Mouse (Mus musculus): ENCODE data around the gene Tppp3. TPM values are rescaled to one million over a fixed set of nuclear protein-coding genes. Genes with fewer than 3 reads are reported as not detected.
A peak's percentile ranks its signal among the peaks of the same experiment; 100 is the strongest.

Tppp3 gene
- total and polyA plus RNA-seq, 2 experiments = 0.65 to 0.80 TPM

DNA sequence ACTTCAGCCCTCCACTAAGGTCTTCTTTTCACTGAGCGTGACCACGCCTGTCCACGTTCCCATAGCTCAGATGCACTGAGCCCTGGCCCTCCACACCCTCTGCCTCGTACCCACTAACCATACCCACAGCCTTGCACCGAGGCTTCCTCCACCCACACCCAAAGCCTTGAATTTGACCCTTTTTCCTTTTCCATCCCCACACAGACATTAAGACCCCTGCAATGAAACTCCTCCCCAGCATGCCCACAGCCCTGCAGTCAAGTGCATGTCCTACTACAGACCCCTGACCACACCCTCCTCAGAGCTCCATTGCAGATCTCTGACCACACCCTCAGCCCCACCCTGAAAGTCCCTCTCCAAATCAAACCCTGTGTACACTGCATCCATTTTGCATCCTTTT is 1.5 kb downstream of the Tppp3 start:
- 94% methylated on average over 5 of the region's 5 CpGs for WGBS
- H3K79me2 ChIP-seq (ENCODE audit: control insufficient read depth, insufficient read depth, low read length) = no peaks in the 10 kb centered on the region
- no peak overlapping the region for H3K27ac ChIP-seq (replicated peaks; ENCODE audit: insufficient read depth, low read depth, low read length)
- no peaks in the 10 kb centered on the region for H3K27me3 ChIP-seq (ENCODE audit: control insufficient read depth, insufficient read depth, low read length)
- no peak overlapping the region for H3K4me3 ChIP-seq (ENCODE audit: insufficient read depth, low read depth, low read length)
- peaks cover 9% of the 10 kb centered on the region; the same call in 1 of the 2 replicates for H3K4me1 ChIP-seq (ENCODE audit: control insufficient read depth, insufficient read depth, low read length)
- H3K9ac ChIP-seq (ENCODE audit: low read depth, low read length) = no peak overlapping the region
- no peak for TF ChIP-seq POLR2A (IDR thresholded peaks at IDR 0.05; ENCODE audit: extremely low read depth, insufficient read depth, low read length)
- no peak for TF ChIP-seq CTCF (IDR thresholded peaks at IDR 0.05; ENCODE audit: low read depth, low read length)
- no peak for DNase-seq (ENCODE audit: extremely low read depth, low read depth, low spot score)
- no peaks in the 10 kb centered on the region for H3K36me3 ChIP-seq (ENCODE audit: control insufficient read depth, insufficient read depth, low read length)

DNA sequence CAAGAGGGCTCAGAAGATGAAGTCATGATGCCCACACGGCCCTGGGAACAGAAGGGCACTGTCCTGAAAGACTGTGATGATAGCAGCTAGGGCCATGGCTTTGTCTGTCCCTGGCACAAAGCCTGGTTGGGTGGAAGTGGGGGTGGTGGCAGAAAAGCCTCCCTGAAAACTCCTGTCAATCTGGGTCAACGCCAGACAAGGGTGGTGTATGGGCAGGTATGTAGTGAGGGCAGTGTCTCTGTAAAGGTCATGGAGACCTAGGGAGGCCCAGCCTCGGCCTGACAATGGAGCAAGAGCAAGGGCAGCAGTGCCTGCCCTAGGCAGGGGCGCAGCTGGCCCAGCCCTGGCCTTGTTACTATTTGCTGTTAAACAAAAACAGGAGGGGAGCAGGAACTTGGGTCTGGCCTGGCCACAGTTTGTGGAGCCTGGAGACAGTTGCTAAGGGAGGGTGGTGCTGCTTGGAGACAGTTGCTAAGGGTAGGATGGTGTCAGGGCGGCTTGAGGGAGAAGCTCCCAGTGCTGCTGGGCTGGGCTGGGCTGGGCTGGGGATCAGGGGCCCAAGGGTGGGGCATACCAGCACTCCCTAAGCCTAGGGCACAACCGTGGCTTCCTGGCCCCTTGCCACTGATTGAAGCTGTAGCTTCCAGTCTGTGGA is 2.2 kb downstream of the Tppp3 start:
- Histone ChIP-seq H3K36me3 (ENCODE audit: control insufficient read depth, insufficient read depth, low read length) (no peaks in the 10 kb centered on the region), H3K79me2 (ENCODE audit: control insufficient read depth, insufficient read depth, low read length) (no peaks in the 10 kb centered on the region), H3K27me3 (ENCODE audit: control insufficient read depth, insufficient read depth, low read length) (no peaks in the 10 kb centered on the region), H3K27ac (replicated peaks; ENCODE audit: insufficient read depth, low read depth, low read length) (no peak overlapping the region), H3K4me3 (ENCODE audit: insufficient read depth, low read depth, low read length) (no peak overlapping the region), H3K9ac (ENCODE audit: low read depth, low read length) (no peak overlapping the region), H3K4me1 (ENCODE audit: control insufficient read depth, insufficient read depth, low read length) (peaks cover 7% of the 10 kb centered on the region; the same call in 1 of the 2 replicates)
- TF ChIP-seq CTCF (IDR thresholded peaks at IDR 0.05; ENCODE audit: low read depth, low read length) = no peak
- no peak for TF ChIP-seq POLR2A (IDR thresholded peaks at IDR 0.05; ENCODE audit: extremely low read depth, insufficient read depth, low read length)
- WGBS = 57% methylated on average over 6 of the region's 6 CpGs
- DNase-seq (ENCODE audit: extremely low read depth, low read depth, low spot score) = no peak

DNA sequence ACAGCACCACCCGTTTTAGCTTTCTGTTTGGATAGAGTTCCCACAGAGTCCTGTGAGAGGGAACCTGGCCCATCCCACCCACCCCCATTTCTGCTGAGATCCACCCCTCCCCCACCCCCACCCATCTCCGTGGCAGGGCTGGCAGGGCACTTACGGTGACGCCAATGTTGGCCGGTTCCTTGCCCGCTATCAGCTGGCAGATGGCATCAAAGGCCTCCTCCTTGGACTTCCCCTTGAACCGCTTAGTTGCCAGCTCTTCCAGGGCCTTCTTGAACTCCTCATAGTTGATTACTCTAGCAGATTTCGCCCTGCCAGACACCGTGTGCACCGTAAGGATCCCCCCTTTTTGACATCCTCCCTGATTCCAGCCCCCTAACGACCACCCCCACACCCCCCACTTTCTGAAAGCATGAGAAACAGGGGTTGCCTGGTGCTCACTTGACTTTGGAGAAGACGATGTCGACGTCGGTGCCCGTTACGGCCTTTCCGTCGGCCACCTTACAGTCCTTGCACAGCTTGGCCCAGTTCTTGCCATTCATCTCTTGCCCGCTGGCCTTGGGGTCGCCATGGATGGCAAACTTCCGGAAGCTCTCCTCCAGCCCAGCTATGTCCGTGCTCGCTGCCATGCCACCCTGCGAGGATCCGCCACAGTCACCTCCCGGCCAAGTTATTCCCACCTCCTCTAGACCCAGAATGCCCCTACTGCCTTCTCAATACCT is 3.2 kb downstream of the Tppp3 start:
- 90% methylated on average over 27 of the region's 27 CpGs for WGBS
- no peaks in the 10 kb centered on the region for H3K27me3 ChIP-seq (ENCODE audit: control insufficient read depth, insufficient read depth, low read length)

DNA sequence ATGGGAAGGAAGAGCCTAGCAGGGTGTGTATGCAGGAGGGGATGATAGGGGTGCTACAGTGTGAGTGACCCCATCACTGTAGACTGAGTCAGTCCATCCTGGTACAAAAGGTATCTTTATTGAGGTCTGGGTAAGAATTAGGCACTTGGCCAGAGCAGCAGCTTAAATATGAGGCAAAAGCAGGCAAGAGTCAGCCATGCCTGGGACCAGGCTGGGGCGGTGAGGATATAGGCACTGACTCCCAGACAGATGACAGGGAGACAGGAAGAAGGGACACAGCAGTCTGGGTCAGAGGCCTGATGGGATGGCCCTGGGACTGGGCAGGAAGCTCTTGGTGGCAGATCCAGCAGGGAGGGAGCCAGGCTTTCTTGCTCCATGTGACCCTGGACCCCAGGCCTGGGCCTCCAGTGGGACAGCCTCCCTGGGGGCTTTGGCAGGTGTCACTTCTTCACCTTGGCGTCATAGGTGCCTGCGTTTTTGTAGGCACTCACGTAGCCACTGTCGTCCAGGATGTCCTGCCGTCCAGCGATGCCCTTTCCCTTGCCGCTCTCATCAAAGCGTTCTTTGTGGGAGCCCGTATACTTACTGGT is 3.8 kb downstream of the Tppp3 start:
- no peaks in the 10 kb centered on the region for H3K79me2 ChIP-seq (ENCODE audit: control insufficient read depth, insufficient read depth, low read length)
- H3K27ac ChIP-seq (replicated peaks; ENCODE audit: insufficient read depth, low read depth, low read length) = no peak overlapping the region
- no peak for DNase-seq (ENCODE audit: extremely low read depth, low read depth, low spot score)
- no peak overlapping the region for H3K9ac ChIP-seq (ENCODE audit: low read depth, low read length)
- TF ChIP-seq POLR2A (IDR thresholded peaks at IDR 0.05; ENCODE audit: extremely low read depth, insufficient read depth, low read length) (no peak), CTCF (IDR thresholded peaks at IDR 0.05; ENCODE audit: low read depth, low read length) (no peak)
- no peaks in the 10 kb centered on the region for H3K27me3 ChIP-seq (ENCODE audit: control insufficient read depth, insufficient read depth, low read length)
- H3K4me3 ChIP-seq (ENCODE audit: insufficient read depth, low read depth, low read length) = no peak overlapping the region
- 0 out of 2 replicates have a peak, but pooled peaks cover 3% of the 10 kb centered on the region for H3K4me1 ChIP-seq (ENCODE audit: control insufficient read depth, insufficient read depth, low read length)
- WGBS = 94% methylated on average over 10 of the region's 10 CpGs
- no peaks in the 10 kb centered on the region for H3K36me3 ChIP-seq (ENCODE audit: control insufficient read depth, insufficient read depth, low read length)

More for the DNA sequence above, 3.2 kb downstream of the Tppp3 start:
- H3K9ac ChIP-seq (ENCODE audit: low read depth, low read length) = no peak overlapping the region
- H3K79me2 ChIP-seq (ENCODE audit: control insufficient read depth, insufficient read depth, low read length) = no peaks in the 10 kb centered on the region
- no peaks in the 10 kb centered on the region for H3K36me3 ChIP-seq (ENCODE audit: control insufficient read depth, insufficient read depth, low read length)
- TF ChIP-seq POLR2A (IDR thresholded peaks at IDR 0.05; ENCODE audit: extremely low read depth, insufficient read depth, low read length) (no peak), CTCF (IDR thresholded peaks at IDR 0.05; ENCODE audit: low read depth, low read length) (no peak)
- H3K4me3 ChIP-seq (ENCODE audit: insufficient read depth, low read depth, low read length) = no peak overlapping the region
- no peak for DNase-seq (ENCODE audit: extremely low read depth, low read depth, low spot score)
- H3K27ac ChIP-seq (replicated peaks; ENCODE audit: insufficient read depth, low read depth, low read length) = no peak overlapping the region
- 0 out of 2 replicates have a peak, but pooled peaks cover 3% of the 10 kb centered on the region for H3K4me1 ChIP-seq (ENCODE audit: control insufficient read depth, insufficient read depth, low read length)

DNA sequence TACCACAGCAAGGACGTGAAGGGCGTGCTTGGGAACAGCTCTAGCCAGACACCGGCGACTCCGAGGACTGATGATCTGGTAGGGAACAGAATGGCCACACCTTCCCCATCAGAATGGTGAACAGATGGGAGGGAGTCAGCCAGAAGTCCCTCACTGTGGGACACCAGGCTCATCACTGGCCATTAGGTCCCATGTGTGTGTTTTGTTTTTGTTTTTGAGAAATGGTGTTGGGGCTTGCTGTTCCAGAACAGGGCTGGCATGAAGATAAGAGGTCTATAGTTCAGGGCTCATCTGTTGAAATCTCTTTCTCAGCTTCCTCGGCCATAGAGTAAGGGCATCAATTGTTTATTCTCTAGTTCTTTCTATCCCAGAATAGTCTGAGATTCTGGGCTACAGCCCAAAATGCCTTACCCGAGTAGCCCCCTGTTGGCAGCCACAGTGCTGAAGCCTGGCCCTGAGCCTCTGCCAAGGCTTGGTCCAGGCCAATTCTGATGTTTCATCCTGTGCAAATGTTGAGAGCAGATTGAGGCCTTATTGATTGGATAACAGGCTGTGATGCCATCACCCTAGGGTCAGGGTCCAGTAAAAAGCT is 4.5 kb downstream of the Tppp3 start:
- WGBS = 57% methylated on average over 7 of the region's 7 CpGs
- Histone ChIP-seq H3K79me2 (ENCODE audit: control insufficient read depth, insufficient read depth, low read length) (no peaks in the 10 kb centered on the region), H3K36me3 (ENCODE audit: control insufficient read depth, insufficient read depth, low read length) (no peaks in the 10 kb centered on the region), H3K27me3 (ENCODE audit: control insufficient read depth, insufficient read depth, low read length) (no peaks in the 10 kb centered on the region), H3K4me1 (ENCODE audit: control insufficient read depth, insufficient read depth, low read length) (0 out of 2 replicates have a peak, but pooled peaks cover 3% of the 10 kb centered on the region), H3K27ac (replicated peaks; ENCODE audit: insufficient read depth, low read depth, low read length) (no peak overlapping the region), H3K9ac (ENCODE audit: low read depth, low read length) (no peak overlapping the region), H3K4me3 (ENCODE audit: insufficient read depth, low read depth, low read length) (no peak overlapping the region)
- TF ChIP-seq POLR2A (IDR thresholded peaks at IDR 0.05; ENCODE audit: extremely low read depth, insufficient read depth, low read length) (no peak), CTCF (IDR thresholded peaks at IDR 0.05; ENCODE audit: low read depth, low read length) (no peak)
- DNase-seq (ENCODE audit: extremely low read depth, low read depth, low spot score) = peak; percentile 56

All from liver, adult 2 months (tissue).